Mouse (Mus musculus): ENCODE measurements around the gene Wdr74. TPM values are rescaled to one million over a fixed set of nuclear protein-coding genes. Genes with fewer than 3 reads are reported as not detected.

The Wdr74 gene
- total and polyA plus RNA-seq, 3 experiments = 133 to 235 (median 203) TPM

DNA sequence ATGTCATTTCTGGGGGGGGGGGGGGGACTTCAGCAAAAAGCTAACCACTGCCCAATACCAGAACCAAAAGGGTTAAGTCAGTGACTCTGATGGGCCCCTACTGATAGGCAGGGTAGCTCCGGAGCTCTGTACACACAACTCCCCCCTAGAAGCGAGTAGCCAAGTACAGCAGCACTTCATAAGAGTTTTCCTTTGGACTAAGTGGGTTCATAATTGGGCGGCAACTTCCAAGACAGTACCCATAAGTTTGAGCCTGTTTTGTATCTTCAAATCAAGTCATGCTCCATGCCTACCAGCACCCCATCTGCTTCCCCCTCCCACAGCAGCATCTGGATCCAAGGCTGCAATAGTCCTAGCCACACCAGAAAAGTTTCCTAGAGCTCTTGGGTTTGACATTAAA, 20.0 kb downstream of the Wdr74 start:
- Histone ChIP-seq H3K36me3 (replicated peaks in 1 of 2; ENCODE audit: control insufficient read depth in 1 of 2, insufficient read depth in 1 of 2, low read length in 1 of 2) (peaks cover 32 to 41% of the 10 kb centered on the region in 2 experiments), H3K9me3 (replicated peaks; ENCODE audit: low read length) (no peaks in the 10 kb centered on the region), H3K27ac (ENCODE audit: insufficient read depth, low read depth) (no peak overlapping the region), H3K4me2 (ENCODE audit: insufficient read depth, low read depth, poor library complexity, severe bottlenecking) (peak overlapping the region; percentile 97), H3K79me2 (replicated peaks; ENCODE audit: control insufficient read depth, extremely low read depth, insufficient read depth, poor library complexity, severe bottlenecking) (peaks cover 45% of the 10 kb centered on the region), H3K27me3 (replicated peaks) (no peaks in the 10 kb centered on the region), H3K4me3 (replicated peaks in 1 of 3; ENCODE audit: low read depth in 2 of 3, low read length in 2 of 3, poor library complexity in 1 of 3) (no peak overlapping the region), H3K4me1 (ENCODE audit: control insufficient read depth in 1 of 2, insufficient read depth in 2 of 2) (peaks cover 0 to 26% of the 10 kb centered on the region in 2 experiments; a peak in 2 of 4 replicates), H3K9ac (ENCODE audit: insufficient read depth, low read depth) (peak overlapping the region; percentile 80)
- dilution Hi-C loops (cut with MboI; ENCODE audit: extremely low pct_ligation_motif_present, extremely low pct_unique_long_range_greater_than_20kb, low sequenced_read_pairs) (no loop called here), in situ Hi-C loops (cut with MboI; ENCODE audit: low pct_ligation_motif_present, low pct_unique_long_range_greater_than_20kb, low sequenced_read_pairs) (no loop called here)
- DNase-seq (ENCODE audit: extremely low read depth) = no peak
- TF ChIP-seq POLR2A (IDR thresholded peaks at IDR 0.05; ENCODE audit: low read depth, low read length) = no peak
- no peak for TF ChIP-seq NELFE (IDR thresholded peaks at IDR 0.05; ENCODE audit: low read depth, low read length)
- no peak for TF ChIP-seq ZMIZ1 (IDR thresholded peaks at IDR 0.05; ENCODE audit: low read depth, low read length)
- no peak for TF ChIP-seq USF1 (IDR thresholded peaks at IDR 0.05; ENCODE audit: low read depth, low read length)
- no peak for TF ChIP-seq CHD2 (IDR thresholded peaks at IDR 0.05; ENCODE audit: low read length)
- no peak for TF ChIP-seq PAX5 (IDR thresholded peaks at IDR 0.05; ENCODE audit: low read length)
- TF ChIP-seq ELF1 (IDR thresholded peaks at IDR 0.05; ENCODE audit: low read depth, low read length) = no peak
- TF ChIP-seq SMC3 (IDR thresholded peaks at IDR 0.05; ENCODE audit: low read depth, low read length) = no peak
- no peak for TF ChIP-seq ETS1 (conservative IDR thresholded peaks at IDR 0.05; ENCODE audit: low read depth, low read length)
- no peak for TF ChIP-seq BHLHE40 (IDR thresholded peaks at IDR 0.05; ENCODE audit: low read depth, low read length)
- TF ChIP-seq TCF12 (IDR thresholded peaks at IDR 0.05; ENCODE audit: low read depth, low read length) = no peak
- TF ChIP-seq USF2 (conservative IDR thresholded peaks at IDR 0.05; ENCODE audit: low read depth, low read length) = no peak
- no peak for TF ChIP-seq SIN3A (IDR thresholded peaks at IDR 0.05; ENCODE audit: low read length)
- TF ChIP-seq GABPA (IDR thresholded peaks at IDR 0.05; ENCODE audit: insufficient replicate concordance, low read depth, low read length) = no peak
- TF ChIP-seq JUND (conservative IDR thresholded peaks at IDR 0.05; ENCODE audit: low read depth, low read length) = no peak
- no peak for TF ChIP-seq MAFK (IDR thresholded peaks at IDR 0.05; ENCODE audit: insufficient replicate concordance, low read length)
- TF ChIP-seq IRF4 (IDR thresholded peaks at IDR 0.05; ENCODE audit: low read depth, low read length) = no peak

DNA sequence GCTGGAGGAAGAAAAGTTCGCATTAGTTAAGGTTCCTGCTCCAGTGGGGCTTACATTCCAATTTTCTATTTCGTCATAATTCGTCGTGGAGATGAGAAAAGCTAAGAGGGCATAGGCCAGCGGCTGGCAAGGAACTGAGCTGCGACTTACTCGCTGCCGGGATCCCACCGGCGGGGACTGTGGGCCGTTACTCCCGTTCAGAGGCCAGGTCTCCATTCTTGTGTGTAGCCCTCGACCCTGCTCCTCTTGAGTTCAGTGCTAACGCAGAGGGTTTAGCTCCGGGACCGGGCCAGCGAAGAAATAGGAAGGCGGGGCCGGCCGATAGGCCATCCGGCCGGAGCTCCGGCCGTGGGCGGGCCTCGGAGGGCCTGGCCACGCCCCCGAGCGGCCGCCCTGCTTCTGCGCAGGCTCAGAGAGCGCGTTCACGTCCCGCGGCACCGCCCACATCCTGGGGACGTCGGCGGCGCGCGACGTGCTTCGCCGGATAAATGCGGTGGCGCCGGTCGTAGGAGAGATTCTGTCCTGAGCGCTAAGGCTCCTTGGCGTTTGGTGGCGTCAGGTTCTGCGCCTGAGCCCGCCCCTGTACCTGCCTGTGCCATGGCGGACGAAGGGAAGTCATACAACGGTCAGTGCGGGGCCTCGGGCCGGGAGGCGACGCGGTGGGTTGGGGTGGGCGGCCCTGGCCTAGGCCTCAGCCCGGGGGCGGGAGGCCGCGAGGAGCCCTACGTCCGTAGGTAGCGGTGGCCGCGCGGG, 21.2 kb downstream of the Wdr74 start, which contains the start of gene Nxf1:
TSS of gene Nxf1 (plus strand) at position 439 of the 753 bp plus-strand sequence.
- Histone ChIP-seq H3K27me3 (replicated peaks) (no peaks in the 10 kb centered on the region), H3K9me3 (replicated peaks; ENCODE audit: low read length) (no peaks in the 10 kb centered on the region), H3K4me3 (replicated peaks in 1 of 3; ENCODE audit: low read depth in 2 of 3, low read length in 2 of 3, poor library complexity in 1 of 3) (peak within 1 kb of the TSS; percentile 83 to 97 (median 96)), H3K9ac (ENCODE audit: insufficient read depth, low read depth) (peak within 1 kb of the TSS; percentile 88), H3K36me3 (replicated peaks in 1 of 2; ENCODE audit: control insufficient read depth in 1 of 2, insufficient read depth in 1 of 2, low read length in 1 of 2) (peaks cover 27 to 39% of the 10 kb centered on the region in 2 experiments), H3K27ac (ENCODE audit: insufficient read depth, low read depth) (peak within 1 kb of the TSS; percentile 79), H3K4me1 (ENCODE audit: control insufficient read depth in 1 of 2, insufficient read depth in 2 of 2) (peaks cover 0 to 31% of the 10 kb centered on the region in 2 experiments; a peak in 2 of 4 replicates), H3K79me2 (replicated peaks; ENCODE audit: control insufficient read depth, extremely low read depth, insufficient read depth, poor library complexity, severe bottlenecking) (peaks cover 57% of the 10 kb centered on the region), H3K4me2 (ENCODE audit: insufficient read depth, low read depth, poor library complexity, severe bottlenecking) (peak within 1 kb of the TSS; percentile 97)
- in situ Hi-C loops (cut with MboI; ENCODE audit: low pct_ligation_motif_present, low pct_unique_long_range_greater_than_20kb, low sequenced_read_pairs) = no loop called here
- peak; percentile 92 for DNase-seq (ENCODE audit: extremely low read depth)
- dilution Hi-C loops (cut with MboI; ENCODE audit: extremely low pct_ligation_motif_present, extremely low pct_unique_long_range_greater_than_20kb, low sequenced_read_pairs) = no loop called here
- peak; percentile 75 for TF ChIP-seq ELF1 (IDR thresholded peaks at IDR 0.05; ENCODE audit: low read depth, low read length)
- peak; percentile 63 for TF ChIP-seq MXI1 (IDR thresholded peaks at IDR 0.05; ENCODE audit: low read depth, low read length)
- peak; percentile 99 for TF ChIP-seq POLR2A (IDR thresholded peaks at IDR 0.05; ENCODE audit: low read depth, low read length)
- no peak for TF ChIP-seq SMC3 (IDR thresholded peaks at IDR 0.05; ENCODE audit: low read depth, low read length)
- TF ChIP-seq MAFK (IDR thresholded peaks at IDR 0.05; ENCODE audit: insufficient replicate concordance, low read length) = no peak
- TF ChIP-seq HCFC1 (IDR thresholded peaks at IDR 0.05; ENCODE audit: low read depth, low read length) = peak; percentile 72
- TF ChIP-seq ZMIZ1 (IDR thresholded peaks at IDR 0.05; ENCODE audit: low read depth, low read length) = peak; percentile 99
- TF ChIP-seq USF1 (IDR thresholded peaks at IDR 0.05; ENCODE audit: low read depth, low read length) = no peak
- TF ChIP-seq CHD2 (IDR thresholded peaks at IDR 0.05; ENCODE audit: low read length) = no peak
- TF ChIP-seq POLR2AphosphoS2 (IDR thresholded peaks at IDR 0.05; ENCODE audit: low read depth, low read length) = peak; percentile 94
- TF ChIP-seq SIN3A (IDR thresholded peaks at IDR 0.05; ENCODE audit: low read length) = peak; percentile 79
- TF ChIP-seq PAX5 (IDR thresholded peaks at IDR 0.05; ENCODE audit: low read length) = no peak
- no peak for TF ChIP-seq ETS1 (conservative IDR thresholded peaks at IDR 0.05; ENCODE audit: low read depth, low read length)
- TF ChIP-seq IRF4 (IDR thresholded peaks at IDR 0.05; ENCODE audit: low read depth, low read length) = no peak
- no peak for TF ChIP-seq RCOR1 (conservative IDR thresholded peaks at IDR 0.05; ENCODE audit: low read depth, low read length)
- TF ChIP-seq KAT2A (IDR thresholded peaks at IDR 0.05; ENCODE audit: insufficient replicate concordance, low read length) = peak; percentile 43; the same call in 1 of the 2 replicates
- TF ChIP-seq UBTF (IDR thresholded peaks at IDR 0.05; ENCODE audit: low read depth, low read length) = peak; percentile 60; the same call in 1 of the 2 replicates
- no peak for TF ChIP-seq RAD21 (IDR thresholded peaks at IDR 0.05; ENCODE audit: low read depth, low read length)
- no peak for TF ChIP-seq BHLHE40 (IDR thresholded peaks at IDR 0.05; ENCODE audit: low read depth, low read length)
- no peak for TF ChIP-seq MYC (IDR thresholded peaks at IDR 0.05; ENCODE audit: low read depth, low read length)
- TF ChIP-seq JUN (IDR thresholded peaks at IDR 0.05; ENCODE audit: insufficient read depth, low read depth, low read length) = no peak
- peak; percentile 99 for TF ChIP-seq NELFE (IDR thresholded peaks at IDR 0.05; ENCODE audit: low read depth, low read length)
- no peak for TF ChIP-seq USF2 (conservative IDR thresholded peaks at IDR 0.05; ENCODE audit: low read depth, low read length)
- peak; percentile 90 for TF ChIP-seq TBP (conservative IDR thresholded peaks at IDR 0.05; ENCODE audit: low read depth, low read length)
- peak; percentile 87 for TF ChIP-seq TCF12 (IDR thresholded peaks at IDR 0.05; ENCODE audit: low read depth, low read length)
- peak; percentile 96 for TF ChIP-seq NRF1 (IDR thresholded peaks at IDR 0.05; ENCODE audit: low read depth, low read length)
